Mouse (Mus musculus) urinary bladder, postnatal 25 days (tissue): ENCODE results near the gene Trim9.

Source experiments
- DNase-seq: peaks from one replicate; pipeline ENCODE4 v3.0.0; 2022; ENCODE audit warnings: low spot score

Trim9 gene

GRCm38 (mm10) chr12:70213601-70214000 lies 133.8 kb downstream of the Trim9 start:
- no peak for DNase-seq

DNA sequence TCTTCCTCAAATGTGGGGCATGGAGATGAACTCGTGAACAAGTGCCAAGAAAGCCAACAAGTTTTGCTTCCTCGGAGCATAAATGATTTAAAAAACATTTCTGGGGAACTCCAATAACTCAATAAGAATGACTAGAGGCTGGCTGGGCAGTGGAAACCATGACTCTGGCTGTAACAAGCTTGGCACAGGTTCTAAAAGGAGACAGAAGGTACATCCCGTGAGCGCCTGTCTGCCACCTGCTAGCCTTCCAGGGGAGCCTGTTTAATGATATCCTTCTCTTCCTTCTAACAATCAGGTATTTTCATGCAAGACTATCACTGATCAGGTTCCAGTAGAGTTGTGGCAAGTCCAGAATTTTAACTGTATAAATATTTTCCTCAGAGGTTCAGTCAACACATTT lies 134.9 kb downstream of the Trim9 start:
- DNase-seq: no peak

- DNase-seq: no peak
Measured at GRCm38 (mm10) chr12:70208214-70208613, 139.2 kb downstream of the Trim9 start.

- DNase-seq: no peak
Measured at GRCm38 (mm10) chr12:70204433-70204832, 143.0 kb downstream of the Trim9 start.

GRCm38 (mm10) chr12:70201926-70202529 lies 145.4 kb downstream of the Trim9 start:
- DNase-seq: no peak

DNA sequence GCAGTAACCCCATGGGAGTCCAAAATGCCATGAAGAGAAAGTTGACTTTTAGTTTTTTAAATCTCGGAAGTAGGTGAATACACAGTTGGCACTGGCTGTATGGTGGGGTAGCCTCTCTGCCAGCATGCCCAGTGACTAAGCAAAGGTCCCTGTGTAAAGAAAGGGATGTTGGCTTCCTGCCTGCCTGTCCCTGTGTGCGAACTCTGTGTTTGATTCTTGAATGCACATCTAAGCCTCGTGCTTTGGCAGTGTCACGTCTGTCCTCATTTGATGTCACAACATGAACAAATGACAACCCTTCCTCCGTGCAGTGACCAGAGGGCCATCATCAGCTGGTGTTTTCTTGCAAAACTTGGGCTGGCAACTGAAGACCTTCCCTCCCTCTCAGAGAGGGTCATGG lies 151.1 kb downstream of the Trim9 start:
- DNase-seq: no peak

GRCm38 (mm10) chr12:70195426-70195825 lies 152.0 kb downstream of the Trim9 start:
- no peak for DNase-seq
